In the genomic region with DNA sequence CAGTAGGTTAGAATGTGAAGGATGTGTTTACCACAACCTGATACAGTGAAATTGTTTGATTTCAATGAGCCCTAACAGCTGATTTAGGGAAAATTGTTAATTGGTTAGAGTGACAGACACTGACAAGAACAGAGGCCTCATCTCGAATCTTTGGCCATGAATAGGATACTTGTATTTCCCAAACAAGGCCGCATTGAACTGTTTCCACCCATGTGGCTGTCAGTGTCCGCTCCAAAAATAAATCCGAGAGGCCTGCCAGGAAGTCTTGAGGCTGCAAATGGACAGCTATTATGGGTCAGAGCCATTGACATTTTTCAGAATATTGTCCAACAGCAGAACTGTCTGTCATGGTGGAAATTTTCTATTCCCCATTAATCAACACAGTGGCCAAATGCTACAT, we compare ENCODE assay signal across 18 mouse cellular contexts.
DNase-seq lines count a peak whose midpoint lies in the region; ATAC-seq and TF ChIP-seq lines count a peak whose summit lies in the region.
"Had no signal": no experiment of that assay in that cellular context is flagged by ENCODE, and none has a peak within 500 bp of the region (broad histone marks: within the 10 kb centered on the region; RNA-seq: fewer than 3 reads in every experiment).

No protein-coding gene starts in this region.

- no peak overlapping the region for H3K4me2 ChIP-seq in heart, embryonic 12.5 days
- no peak overlapping the region for H3K4me2 ChIP-seq in stomach, embryonic 16.5 days (ENCODE audit: low read depth, low read length)
- no peak overlapping the region for H3K4me2 ChIP-seq in stomach, postnatal 0 days (replicated peaks; ENCODE audit: low read depth)
- H3K4me2 ChIP-seq: limb, embryonic 13.5 days; liver, embryonic 15.5 days; neural tube, embryonic 13.5 days; stomach, embryonic 15.5 days had no signal

- no peak overlapping the region for H3K27ac ChIP-seq in heart, embryonic 12.5 days (ENCODE audit: poor library complexity, severe bottlenecking)
- H3K27ac ChIP-seq in stomach, embryonic 16.5 days (ENCODE audit: low read length) = no peak overlapping the region
- no peak overlapping the region for H3K27ac ChIP-seq in stomach, postnatal 0 days (replicated peaks)
- peak overlapping the region; percentile 59; the same call in 1 of the 2 replicates for H3K27ac ChIP-seq in layer of hippocampus, adult 2 months
- H3K27ac ChIP-seq: limb, embryonic 13.5 days; liver, embryonic 15.5 days; neural tube, embryonic 13.5 days; stomach, embryonic 15.5 days had no signal

- no peaks in the 10 kb centered on the region for H3K4me1 ChIP-seq in heart, embryonic 12.5 days (replicated peaks)
- H3K4me1 ChIP-seq in stomach, embryonic 16.5 days (ENCODE audit: control insufficient read depth, insufficient read depth, low read length) = no peaks in the 10 kb centered on the region
- no peaks in the 10 kb centered on the region for H3K4me1 ChIP-seq in stomach, postnatal 0 days (replicated peaks; ENCODE audit: control insufficient read depth, insufficient read depth)
- H3K4me1 ChIP-seq: liver, embryonic 15.5 days; neural tube, embryonic 13.5 days; stomach, embryonic 15.5 days had no signal

- H3K27me3 ChIP-seq in heart, embryonic 12.5 days (replicated peaks) = no peaks in the 10 kb centered on the region
- H3K27me3 ChIP-seq in stomach, embryonic 16.5 days (ENCODE audit: control insufficient read depth, insufficient read depth, low read length) = no peaks in the 10 kb centered on the region
- no peaks in the 10 kb centered on the region for H3K27me3 ChIP-seq in stomach, postnatal 0 days (ENCODE audit: control insufficient read depth, insufficient read depth, low read length)
- H3K27me3 ChIP-seq: limb, embryonic 13.5 days; liver, embryonic 15.5 days; neural tube, embryonic 13.5 days; stomach, embryonic 15.5 days had no signal

- 61% methylated on average over 4 of the region's 4 CpGs for WGBS in heart, embryonic 12.5 days
- WGBS in stomach, embryonic 16.5 days = 72% methylated on average over 4 of the region's 4 CpGs
- WGBS in stomach, postnatal 0 days = 78% methylated on average over 4 of the region's 4 CpGs

- no peak overlapping the region for H3K4me3 ChIP-seq in heart, embryonic 12.5 days
- H3K4me3 ChIP-seq in stomach, embryonic 16.5 days (replicated peaks; ENCODE audit: low read length) = no peak overlapping the region
- H3K4me3 ChIP-seq in stomach, postnatal 0 days (ENCODE audit: low read depth, low read length) = no peak overlapping the region
- H3K4me3 ChIP-seq in layer of hippocampus, adult 2 months = no peak overlapping the region
- H3K4me3 ChIP-seq: limb, embryonic 13.5 days; liver, embryonic 15.5 days; neural tube, embryonic 13.5 days; stomach, embryonic 15.5 days had no signal

- intact Hi-C loops in heart, postnatal 10 days (cut with DNase I) = no loop called here

- no peaks in the 10 kb centered on the region for H3K9me3 ChIP-seq in heart, embryonic 12.5 days (replicated peaks)
- H3K9me3 ChIP-seq in stomach, embryonic 16.5 days (replicated peaks; ENCODE audit: control insufficient read depth, low read length) = no peaks in the 10 kb centered on the region
- no peaks in the 10 kb centered on the region for H3K9me3 ChIP-seq in stomach, postnatal 0 days (ENCODE audit: control insufficient read depth, low read length)
- H3K9me3 ChIP-seq: limb, embryonic 13.5 days; liver, embryonic 15.5 days; neural tube, embryonic 13.5 days; stomach, embryonic 15.5 days had no signal

- 0 out of 2 replicates have a peak, but pooled peaks cover 3% of the 10 kb centered on the region for H3K36me3 ChIP-seq in heart, embryonic 12.5 days
- no peaks in the 10 kb centered on the region for H3K36me3 ChIP-seq in stomach, embryonic 16.5 days (ENCODE audit: control insufficient read depth, insufficient read depth, low read length)
- no peaks in the 10 kb centered on the region for H3K36me3 ChIP-seq in stomach, postnatal 0 days (ENCODE audit: control insufficient read depth, insufficient read depth, low read length)
- H3K36me3 ChIP-seq: limb, embryonic 13.5 days; liver, embryonic 15.5 days; neural tube, embryonic 13.5 days; stomach, embryonic 15.5 days had no signal

- no peak for TF ChIP-seq CTCF in stomach, postnatal 0 days (IDR thresholded peaks at IDR 0.05; ENCODE audit: low read depth)
- TF ChIP-seq CTCF in layer of hippocampus, adult 2 months (conservative IDR thresholded peaks at IDR 0.05) = no peak

- peak; percentile 27 to 37 for DNase-seq in heart, postnatal 10 days
- DNase-seq in stomach, postnatal 0 days (ENCODE audit: low spot score) = no peak
- peak; percentile 18 to 32 for DNase-seq in layer of hippocampus, adult 2 months (ENCODE audit: low spot score in 2 of 2)
- no peak for DNase-seq in retina, postnatal 1 day
- no peak for DNase-seq in spleen, postnatal 14 days (ENCODE audit: low spot score in 2 of 2)
- DNase-seq: adrenal gland, postnatal 14 days; gastrocnemius, postnatal 14 days; kidney, postnatal 36 days; lung, postnatal 14 days; thymus, postnatal 36 days had no signal

- H3K9ac ChIP-seq in heart, embryonic 12.5 days = no peak overlapping the region
- no peak overlapping the region for H3K9ac ChIP-seq in stomach, embryonic 16.5 days (ENCODE audit: low read length)
- no peak overlapping the region for H3K9ac ChIP-seq in stomach, postnatal 0 days (ENCODE audit: low read length)
- H3K9ac ChIP-seq: limb, embryonic 13.5 days; liver, embryonic 15.5 days; neural tube, embryonic 13.5 days; stomach, embryonic 15.5 days had no signal

- TF ChIP-seq EP300 in stomach, postnatal 0 days (optimal IDR thresholded peaks at IDR 0.05) = no peak

- ATAC-seq in heart, embryonic 12.5 days (ENCODE audit: insufficient number of reproducible peaks, low FRiP score) = no peak
- peak; percentile 33; the same call in 1 of the 2 replicates for ATAC-seq in stomach, embryonic 16.5 days (ENCODE audit: insufficient read depth, low FRiP score)
- no peak for ATAC-seq in stomach, postnatal 0 days (ENCODE audit: low FRiP score, low TSS enrichment)
- ATAC-seq: forebrain, embryonic 16.5 days; intestine, postnatal 0 days had no signal

Comparison
In these comparisons a context has a peak if more than half of its experiments do, and no peak if none do; other contexts are left out.
1. DNase-seq: peak in heart, postnatal 10 days (2 of 2) and layer of hippocampus, adult 2 months (2 of 2); none in stomach, postnatal 0 days (single experiment), retina, postnatal 1 day (single experiment) and spleen, postnatal 14 days (0 of 2).